Mouse (Mus musculus) liver (tissue): ENCODE results near the gene Hhex.

Source experiments
- DNase-seq: peaks from one replicate; pipeline ENCODE4 v3.0.0-alpha.2; 2020; ENCODE audit warnings: mixed read lengths

Gene Hhex

GRCm38 (mm10) chr19:37455528-37455927 lies 20.9 kb downstream of the Hhex start:
- DNase-seq: no peak

- no peak for DNase-seq
Observed at GRCm38 (mm10) chr19:37455961-37456360, 21.4 kb downstream of the Hhex start.

- no peak for DNase-seq
Observed at GRCm38 (mm10) chr19:37458013-37458412, 23.4 kb downstream of the Hhex start.

- no peak for DNase-seq
Observed at GRCm38 (mm10) chr19:37466403-37466802, 31.8 kb downstream of the Hhex start.

- no peak for DNase-seq
Observed at GRCm38 (mm10) chr19:37466978-37467377, 32.4 kb downstream of the Hhex start.

GRCm38 (mm10) chr19:37468841-37469566 lies 34.4 kb downstream of the Hhex start:
- no peak for DNase-seq

- DNase-seq: no peak
Observed at GRCm38 (mm10) chr19:37471680-37472079, 37.1 kb downstream of the Hhex start.

- DNase-seq: no peak
Observed at GRCm38 (mm10) chr19:37472589-37472988, 38.0 kb downstream of the Hhex start.

GRCm38 (mm10) chr19:37481704-37482103 lies 47.1 kb downstream of the Hhex start:
- no peak for DNase-seq

- no peak for DNase-seq
Observed at GRCm38 (mm10) chr19:37482556-37483187, 48.1 kb downstream of the Hhex start.

GRCm38 (mm10) chr19:37484787-37485186 lies 50.2 kb downstream of the Hhex start:
- DNase-seq: no peak

GRCm38 (mm10) chr19:37486801-37487200 lies 52.2 kb downstream of the Hhex start:
- DNase-seq: no peak

GRCm38 (mm10) chr19:37487811-37488475 lies 53.3 kb downstream of the Hhex start:
- no peak for DNase-seq

GRCm38 (mm10) chr19:37488608-37489262 lies 54.1 kb downstream of the Hhex start:
- no peak for DNase-seq
